Mouse (Mus musculus): Measurements from ENCODE around the gene Rbpjl. TPM values are rescaled to one million over a fixed set of nuclear protein-coding genes. Genes with fewer than 3 reads are reported as not detected.

Gene Rbpjl
- polyA plus RNA-seq, 1 experiment from 2014 or later, result 4.9 TPM

DNA sequence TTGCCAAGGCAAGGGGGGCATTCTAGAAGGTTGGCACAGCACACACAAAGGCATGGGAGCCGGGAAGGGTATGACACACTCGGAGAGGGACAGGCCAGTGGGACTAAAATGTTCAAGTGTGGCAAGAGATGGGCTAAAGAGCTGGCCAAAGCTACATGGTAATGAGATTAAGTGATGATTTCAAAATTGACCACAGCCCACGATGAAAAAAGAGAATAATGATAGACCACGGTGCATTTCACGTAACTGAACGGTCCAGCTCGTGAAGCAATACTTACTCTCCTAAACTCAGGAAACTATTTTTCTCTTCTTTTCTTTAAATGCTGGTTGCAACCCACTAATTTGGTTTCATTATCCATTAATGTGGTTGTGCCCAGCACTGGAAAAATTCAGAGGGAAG, 6.9 kb upstream of the Rbpjl start:
- ATAC-seq (ENCODE audit: insufficient read depth) (no peak), DNase-seq (no peak)
- Histone ChIP-seq H3K9ac (no peak overlapping the region), H3K27me3 (ENCODE audit: insufficient read depth, low read length) (peaks cover 22% of the 10 kb centered on the region), H3K4me1 (ENCODE audit: insufficient read depth) (0 out of 2 replicates have a peak, but pooled peaks cover 5% of the 10 kb centered on the region), H3K9me3 (ENCODE audit: low read depth, low read length) (no peaks in the 10 kb centered on the region), H3K4me2 (no peak overlapping the region), H3K4me3 (ENCODE audit: low read depth, low read length) (no peak overlapping the region), H3K36me3 (ENCODE audit: insufficient read depth) (0 out of 2 replicates have a peak, but pooled peaks cover 3% of the 10 kb centered on the region), H3K27ac (ENCODE audit: low read depth) (no peak overlapping the region)
- 88% methylated on average over 7 of the region's 7 CpGs for WGBS
- TF ChIP-seq CTCF (IDR thresholded peaks at IDR 0.05; ENCODE audit: low read depth), result no peak

DNA sequence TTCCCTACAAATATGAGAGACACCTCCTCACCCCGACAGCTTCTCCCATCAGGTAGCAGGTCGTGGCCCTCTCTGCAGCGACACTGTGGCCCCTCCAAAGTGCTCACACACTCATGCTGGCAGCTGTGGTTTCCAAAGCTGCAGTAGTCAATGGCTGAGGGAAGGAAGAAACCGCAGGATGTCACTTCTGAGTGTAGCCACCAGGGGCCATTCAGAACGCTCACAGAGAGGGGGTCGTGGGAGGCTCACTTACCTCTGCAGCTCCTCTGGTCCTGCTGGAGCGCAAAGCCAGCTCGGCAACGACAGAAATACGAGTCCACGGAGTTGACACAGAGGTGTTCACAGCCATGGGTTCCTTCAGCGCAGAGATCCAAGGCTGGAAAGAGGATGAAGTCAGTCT, 6.0 kb upstream of the Rbpjl start:
- H3K4me1 ChIP-seq (ENCODE audit: insufficient read depth), result 0 out of 2 replicates have a peak, but pooled peaks cover 5% of the 10 kb centered on the region
- 71% methylated on average over 12 of the region's 12 CpGs for WGBS
- H3K9ac ChIP-seq, result no peak overlapping the region
- H3K4me2 ChIP-seq, result no peak overlapping the region
- TF ChIP-seq CTCF (IDR thresholded peaks at IDR 0.05; ENCODE audit: low read depth), result no peak
- ATAC-seq (ENCODE audit: insufficient read depth), result no peak
- no peak overlapping the region for H3K27ac ChIP-seq (ENCODE audit: low read depth)
- 0 out of 2 replicates have a peak, but pooled peaks cover 3% of the 10 kb centered on the region for H3K36me3 ChIP-seq (ENCODE audit: insufficient read depth)
- no peaks in the 10 kb centered on the region for H3K9me3 ChIP-seq (ENCODE audit: low read depth, low read length)
- H3K4me3 ChIP-seq (ENCODE audit: low read depth, low read length), result no peak overlapping the region
- H3K27me3 ChIP-seq (ENCODE audit: insufficient read depth, low read length), result peaks cover 30% of the 10 kb centered on the region
- DNase-seq, result no peak

DNA sequence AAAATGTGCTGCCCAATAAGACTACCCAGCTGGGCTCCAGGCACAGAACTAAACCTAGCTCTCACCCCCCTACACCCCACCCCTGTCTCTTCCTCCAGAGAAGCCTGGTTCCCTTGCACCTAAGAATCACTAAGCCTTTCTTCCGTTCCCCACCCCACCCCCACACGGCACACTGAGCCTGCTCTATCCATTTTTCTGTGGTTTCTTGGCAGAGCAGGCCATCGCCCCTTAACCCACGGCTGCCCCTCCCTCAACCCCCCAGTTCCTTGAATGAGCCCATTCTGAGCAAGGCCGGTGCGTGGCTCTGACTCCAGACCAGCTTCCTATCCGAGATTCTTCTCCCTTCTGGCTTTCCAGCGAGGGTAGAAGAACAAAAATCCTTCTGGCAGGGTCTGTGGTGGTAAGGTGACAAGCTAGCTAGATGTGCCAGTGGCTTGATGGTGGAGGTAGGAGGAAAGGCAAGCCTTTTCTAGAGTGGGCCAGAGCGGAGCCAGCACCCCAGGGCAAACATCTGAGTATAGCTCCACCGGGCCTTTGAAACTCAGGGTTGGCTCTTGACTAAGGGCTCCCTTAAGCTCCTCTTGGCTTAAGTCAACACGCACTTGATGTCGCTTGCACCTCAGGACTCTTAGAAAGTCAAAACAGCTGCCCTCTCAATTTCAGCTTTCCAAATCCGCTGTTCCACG, 598 bp downstream of the Rbpjl start:
- WGBS, result 12% methylated on average over 14 of the region's 14 CpGs
- no peaks in the 10 kb centered on the region for H3K9me3 ChIP-seq (ENCODE audit: low read depth, low read length)
- H3K27ac ChIP-seq (ENCODE audit: low read depth), result peak overlapping the region; percentile 82
- TF ChIP-seq CTCF (IDR thresholded peaks at IDR 0.05; ENCODE audit: low read depth), result no peak
- no peak overlapping the region for H3K9ac ChIP-seq
- 0 out of 2 replicates have a peak, but pooled peaks cover 12% of the 10 kb centered on the region for H3K4me1 ChIP-seq (ENCODE audit: insufficient read depth)
- H3K4me2 ChIP-seq, result peak overlapping the region; percentile 78
- H3K36me3 ChIP-seq (ENCODE audit: insufficient read depth), result 0 out of 2 replicates have a peak, but pooled peaks cover 3% of the 10 kb centered on the region
- peaks cover 82% of the 10 kb centered on the region for H3K27me3 ChIP-seq (ENCODE audit: insufficient read depth, low read length)
- DNase-seq, result peak; percentile 49
- ATAC-seq (ENCODE audit: insufficient read depth), result peak; percentile 29; the same call in 1 of the 2 replicates
- H3K4me3 ChIP-seq (ENCODE audit: low read depth, low read length), result peak overlapping the region; percentile 44

DNA sequence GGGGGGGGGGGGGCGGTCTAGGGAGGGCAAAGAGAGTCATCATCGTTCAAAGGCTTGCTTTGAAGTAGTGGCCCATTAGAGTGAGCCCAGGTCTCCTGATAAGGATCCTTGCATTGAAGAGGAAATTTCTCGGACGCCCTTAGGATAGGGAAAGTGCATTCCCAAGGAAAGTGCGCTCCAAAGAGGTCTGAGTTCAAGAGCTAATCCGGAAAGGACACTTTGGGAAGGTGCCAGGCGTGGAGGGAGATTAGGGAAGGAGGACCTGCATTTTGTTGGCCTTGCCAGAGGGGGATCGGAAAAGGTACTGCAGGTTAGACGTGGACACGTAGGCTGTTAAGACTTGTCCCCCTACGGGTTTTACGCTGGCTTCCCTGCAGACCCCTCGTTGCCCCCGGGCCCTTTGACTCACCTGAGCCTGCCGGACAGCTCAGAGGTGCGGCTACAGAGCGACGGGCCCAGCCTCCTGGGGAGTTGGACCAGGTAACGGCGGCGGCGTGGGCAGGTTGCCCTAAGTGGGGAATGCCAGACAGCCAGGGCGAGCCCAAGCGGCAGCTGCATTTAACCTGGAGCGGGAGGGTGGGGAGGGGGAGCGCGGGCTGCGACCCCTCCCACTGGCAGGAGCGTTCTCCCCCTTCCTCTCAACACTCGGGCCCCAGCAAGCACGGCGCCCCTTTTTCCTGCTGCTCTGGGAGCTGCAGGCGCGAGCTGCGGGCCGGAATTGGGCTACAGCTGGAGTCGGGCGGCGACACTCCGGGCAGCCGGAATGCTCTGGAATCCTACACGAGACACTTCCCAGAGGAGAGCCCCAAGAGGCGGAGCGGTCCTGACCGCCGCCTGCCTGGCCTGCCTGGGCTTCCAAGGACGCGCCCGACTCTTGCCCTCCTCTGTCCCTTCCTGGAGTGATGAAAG, 1.4 kb downstream of the Rbpjl start:
- 0 out of 2 replicates have a peak, but pooled peaks cover 3% of the 10 kb centered on the region for H3K36me3 ChIP-seq (ENCODE audit: insufficient read depth)
- under 1% methylated on average over 49 of the region's 49 CpGs for WGBS
- H3K4me3 ChIP-seq (ENCODE audit: low read depth, low read length), result peak overlapping the region; percentile 44
- H3K4me2 ChIP-seq, result peak overlapping the region; percentile 78
- peaks cover 82% of the 10 kb centered on the region for H3K27me3 ChIP-seq (ENCODE audit: insufficient read depth, low read length)
- TF ChIP-seq CTCF (IDR thresholded peaks at IDR 0.05; ENCODE audit: low read depth), result no peak
- peak; percentile 84 for DNase-seq
- peak overlapping the region; percentile 55 for H3K27ac ChIP-seq (ENCODE audit: low read depth)
- peak overlapping the region; percentile 47 for H3K9ac ChIP-seq
- 0 out of 2 replicates have a peak, but pooled peaks cover 12% of the 10 kb centered on the region for H3K4me1 ChIP-seq (ENCODE audit: insufficient read depth)
- no peaks in the 10 kb centered on the region for H3K9me3 ChIP-seq (ENCODE audit: low read depth, low read length)
- ATAC-seq (ENCODE audit: insufficient read depth), result peak; percentile 65

DNA sequence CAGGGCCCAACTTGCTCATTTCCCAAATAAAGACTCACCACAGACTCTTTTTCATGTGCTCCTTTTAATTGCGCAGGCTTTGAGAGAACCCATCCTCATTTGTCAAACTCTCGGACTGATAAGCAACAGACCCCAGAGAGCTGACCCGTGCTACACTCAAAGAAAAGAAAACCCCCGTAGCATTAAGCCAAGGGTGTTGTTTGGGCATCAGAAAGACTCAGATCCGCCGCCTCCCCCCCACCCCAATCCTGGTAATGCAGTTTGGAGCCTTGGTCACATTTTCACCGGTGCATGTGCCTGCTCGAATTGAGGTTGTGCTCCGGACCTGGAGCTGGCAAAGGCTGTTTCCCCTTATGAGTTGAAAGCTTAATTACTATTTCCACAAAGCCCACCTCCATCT, 2.1 kb downstream of the Rbpjl start, which contains the start of gene Matn4:
TSS of gene Matn4 (minus strand) at position 101 of the 400 bp plus-strand sequence.
- Histone ChIP-seq H3K36me3 (ENCODE audit: insufficient read depth) (no peaks in the 10 kb centered on the region), H3K4me2 (peak within 1 kb of the TSS; percentile 78), H3K9ac (peak within 1 kb of the TSS; percentile 47), H3K27ac (ENCODE audit: low read depth) (peak within 1 kb of the TSS; percentile 55), H3K4me1 (ENCODE audit: insufficient read depth) (0 out of 2 replicates have a peak, but pooled peaks cover 12% of the 10 kb centered on the region), H3K27me3 (ENCODE audit: insufficient read depth, low read length) (peaks cover 83% of the 10 kb centered on the region), H3K9me3 (ENCODE audit: low read depth, low read length) (no peaks in the 10 kb centered on the region), H3K4me3 (ENCODE audit: low read depth, low read length) (peak within 1 kb of the TSS; percentile 44)
- WGBS, result 4% methylated on average over 9 of the region's 9 CpGs
- no peak for ATAC-seq (ENCODE audit: insufficient read depth)
- TF ChIP-seq CTCF (IDR thresholded peaks at IDR 0.05; ENCODE audit: low read depth), result no peak
- DNase-seq, result no peak

DNA sequence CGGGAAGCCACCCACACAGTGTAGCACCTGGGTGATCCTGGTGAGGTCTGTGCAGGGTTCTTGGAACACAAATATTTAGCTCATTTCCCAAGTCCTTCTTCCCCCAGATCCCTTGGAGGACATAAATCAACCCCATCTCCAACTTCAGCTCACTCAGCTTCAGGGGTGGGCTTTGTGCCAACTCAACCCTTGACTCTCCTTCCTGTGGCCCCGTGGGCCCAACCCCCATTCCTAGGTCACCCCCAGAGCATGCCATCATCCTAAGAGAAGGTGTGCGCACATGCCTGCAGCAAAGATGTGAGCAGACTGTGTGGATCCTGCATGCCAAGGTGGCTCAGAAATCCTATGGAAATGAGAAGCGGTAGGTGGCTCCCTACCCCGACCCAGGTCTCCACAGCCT, 2.6 kb downstream of the Rbpjl start:
- WGBS, result 33% methylated on average over 5 of the region's 5 CpGs
- H3K4me3 ChIP-seq (ENCODE audit: low read depth, low read length), result peak overlapping the region; percentile 44
- peaks cover 82% of the 10 kb centered on the region for H3K27me3 ChIP-seq (ENCODE audit: insufficient read depth, low read length)
- no peaks in the 10 kb centered on the region for H3K9me3 ChIP-seq (ENCODE audit: low read depth, low read length)
- DNase-seq, result peak; percentile 37
- H3K9ac ChIP-seq, result peak overlapping the region; percentile 47; the same call in 1 of the 2 replicates
- H3K36me3 ChIP-seq (ENCODE audit: insufficient read depth), result no peaks in the 10 kb centered on the region
- H3K4me2 ChIP-seq, result peak overlapping the region; percentile 78
- no peak for TF ChIP-seq CTCF (IDR thresholded peaks at IDR 0.05; ENCODE audit: low read depth)
- peak overlapping the region; percentile 55 for H3K27ac ChIP-seq (ENCODE audit: low read depth)
- no peak for ATAC-seq (ENCODE audit: insufficient read depth)
- H3K4me1 ChIP-seq (ENCODE audit: insufficient read depth), result 0 out of 2 replicates have a peak, but pooled peaks cover 12% of the 10 kb centered on the region
